Mouse (Mus musculus) splenic B cell, adult 2 months (primary cell): ENCODE data around the gene Adgrv1.

Experiments used
- DNase-seq: peaks from one replicate; pipeline ENCODE4 v3.0.0-alpha.2; 2011; ENCODE audit warnings: low read depth, low spot score
- H3K27me3 ChIP-seq: 2 replicates; pipeline ENCODE4 v1.6.1; 2012; ENCODE audit warnings: mild to moderate bottlenecking, low read length, moderate library complexity, mixed read lengths; ENCODE audit not compliant: control insufficient read depth, poor library complexity, insufficient read depth, severe bottlenecking
- H3K36me3 ChIP-seq: 2 replicates; pipeline ENCODE4 v1.6.1; 2012; ENCODE audit warnings: mild to moderate bottlenecking, low read length, moderate library complexity, mixed read lengths; ENCODE audit not compliant: control insufficient read depth, poor library complexity, insufficient read depth, severe bottlenecking

The Adgrv1 gene

DNA sequence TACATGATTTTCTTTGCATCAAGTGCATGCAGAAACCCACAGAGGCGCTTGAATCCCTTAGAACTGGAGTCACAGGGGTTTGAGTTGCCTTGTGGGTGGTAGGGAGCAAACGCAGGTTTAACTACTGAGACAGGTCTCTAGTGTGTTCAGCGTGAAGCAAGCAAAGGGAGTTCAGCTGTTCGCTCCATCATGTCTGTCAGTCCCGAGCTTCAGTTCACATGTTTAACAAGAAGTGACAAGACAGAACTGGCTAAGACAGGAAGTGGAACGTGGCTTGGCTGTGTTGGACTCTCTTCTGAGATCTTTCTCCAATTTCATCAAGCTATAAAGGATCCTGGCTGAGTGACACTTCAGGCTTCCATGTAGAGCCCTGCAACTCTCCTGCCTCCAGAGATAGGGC, 523.3 kb downstream of the Adgrv1 start:
- H3K36me3 ChIP-seq = no peaks in the 10 kb centered on the region
- DNase-seq = no peak

DNA sequence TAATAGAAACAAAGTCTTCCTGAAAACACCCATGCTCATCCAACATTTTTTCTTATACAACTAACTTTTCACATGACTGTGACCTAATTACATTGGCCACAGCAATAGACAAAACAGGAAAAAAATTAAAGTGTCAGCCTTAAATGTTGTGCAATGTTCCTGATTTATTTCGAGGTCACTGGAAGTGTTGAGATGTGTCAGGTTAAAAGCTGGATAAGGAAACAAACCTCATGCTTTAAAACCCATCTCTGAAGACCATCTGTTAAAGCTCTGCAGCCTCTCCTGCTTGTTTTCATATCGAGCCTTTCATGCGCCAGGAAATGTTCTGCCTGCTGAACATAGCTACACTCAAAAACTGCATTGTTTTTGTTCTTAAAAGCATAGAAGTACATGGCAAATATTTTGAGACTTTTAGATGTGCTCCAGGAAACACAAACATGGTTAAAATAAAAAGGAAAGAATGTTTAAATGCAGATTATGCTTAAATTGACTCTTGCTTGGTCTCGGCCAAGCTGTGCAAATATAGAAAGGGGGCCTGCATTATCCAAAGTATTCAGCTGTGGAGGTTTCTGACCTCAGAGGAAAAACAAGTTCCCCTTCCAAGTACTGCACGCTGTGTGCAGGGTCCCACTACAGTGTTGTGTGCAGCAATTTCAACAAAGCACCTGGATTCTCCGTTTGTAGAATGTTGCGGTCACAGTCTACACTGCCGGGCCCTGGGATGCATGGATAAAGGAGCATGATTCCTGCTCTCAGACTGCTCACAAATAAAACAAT, 524.2 kb downstream of the Adgrv1 start:
- DNase-seq = no peak
- no peaks in the 10 kb centered on the region for H3K36me3 ChIP-seq

More for the DNA sequence above, 523.3 kb downstream of the Adgrv1 start:
- H3K27me3 ChIP-seq = no peaks in the 10 kb centered on the region

DNA sequence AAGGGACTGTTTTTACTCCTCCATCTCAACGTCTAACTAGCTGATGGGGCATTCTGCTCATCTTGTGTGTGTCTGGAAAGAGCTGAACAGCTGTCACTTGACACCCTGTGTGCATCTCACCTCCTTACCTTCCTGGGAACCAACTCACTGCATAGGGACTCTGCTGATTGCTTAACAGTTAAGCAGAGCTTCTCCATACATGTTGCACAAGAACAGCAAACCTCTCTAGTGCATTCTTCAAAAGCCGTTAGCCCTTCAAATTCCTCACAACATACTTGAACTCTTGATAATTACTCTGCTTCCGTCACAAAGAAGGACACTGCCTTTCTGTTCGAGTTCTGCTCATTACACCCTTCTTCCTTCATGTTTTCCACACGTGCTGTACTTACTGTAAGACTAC, 525.5 kb downstream of the Adgrv1 start:
- Histone ChIP-seq H3K36me3 (no peaks in the 10 kb centered on the region), H3K27me3 (no peaks in the 10 kb centered on the region)
- DNase-seq = no peak

More for the DNA sequence above, 524.2 kb downstream of the Adgrv1 start:
- no peaks in the 10 kb centered on the region for H3K27me3 ChIP-seq

DNA sequence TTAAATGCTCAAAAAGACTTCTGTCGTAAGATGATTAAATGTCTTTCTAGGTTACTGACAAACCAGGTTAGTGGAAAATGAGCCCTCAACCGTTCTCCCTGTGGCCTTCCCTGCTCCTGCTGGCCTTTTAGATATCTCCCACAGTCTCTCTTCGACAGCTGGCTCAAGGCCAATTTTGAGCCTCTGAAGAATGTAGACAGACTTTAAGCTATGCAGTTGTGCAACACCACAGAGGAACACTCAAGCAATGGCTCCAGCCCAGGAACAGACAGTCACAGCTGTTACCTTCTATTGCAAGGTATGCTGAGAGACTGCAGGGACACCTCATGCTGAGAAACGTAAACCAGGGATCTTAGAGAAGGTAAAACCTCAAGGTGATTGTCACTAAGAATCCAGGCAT, 529.2 kb downstream of the Adgrv1 start:
- DNase-seq = no peak
- Histone ChIP-seq H3K36me3 (no peaks in the 10 kb centered on the region), H3K27me3 (no peaks in the 10 kb centered on the region)

DNA sequence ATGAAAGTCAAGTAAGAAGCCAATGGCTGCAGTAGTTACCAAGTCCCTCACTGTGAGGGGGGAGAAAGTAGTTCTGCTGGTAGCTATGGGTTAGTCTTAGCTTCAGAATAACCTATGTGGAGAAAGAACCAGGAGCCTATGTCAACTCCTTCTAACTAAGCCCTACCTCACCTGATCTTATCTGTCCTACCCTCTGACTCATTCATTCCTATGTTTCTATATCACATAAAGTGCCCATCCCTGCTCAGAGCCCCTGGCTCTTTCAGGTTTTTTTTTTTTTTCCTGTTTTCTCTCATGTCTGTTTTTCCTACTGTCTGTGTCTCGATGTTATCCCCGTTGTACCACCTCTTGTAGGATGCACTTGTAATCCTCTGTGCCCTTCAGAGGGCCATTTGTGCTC, 536.5 kb downstream of the Adgrv1 start:
- no peak for DNase-seq
- Histone ChIP-seq H3K36me3 (no peaks in the 10 kb centered on the region), H3K27me3 (no peaks in the 10 kb centered on the region)

DNA sequence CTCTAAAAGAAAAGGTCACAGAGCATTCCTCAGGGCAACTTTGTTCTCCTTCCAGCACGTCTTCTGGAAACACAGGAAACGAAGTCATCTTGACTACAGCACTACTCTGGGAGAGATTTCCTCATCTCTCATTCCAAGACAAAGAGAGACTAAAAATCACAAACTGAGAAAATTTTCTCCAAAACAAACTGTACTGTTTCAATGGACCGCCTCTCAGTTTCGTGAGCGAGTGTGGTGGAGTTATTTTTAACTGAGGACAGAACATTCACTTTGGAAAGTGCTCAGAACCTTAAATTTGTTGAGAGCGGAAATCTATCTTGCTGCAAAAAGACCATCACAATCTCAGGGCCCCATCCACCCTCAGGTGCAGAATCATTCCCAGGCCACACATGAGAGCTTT, 538.4 kb downstream of the Adgrv1 start:
- DNase-seq = no peak

DNA sequence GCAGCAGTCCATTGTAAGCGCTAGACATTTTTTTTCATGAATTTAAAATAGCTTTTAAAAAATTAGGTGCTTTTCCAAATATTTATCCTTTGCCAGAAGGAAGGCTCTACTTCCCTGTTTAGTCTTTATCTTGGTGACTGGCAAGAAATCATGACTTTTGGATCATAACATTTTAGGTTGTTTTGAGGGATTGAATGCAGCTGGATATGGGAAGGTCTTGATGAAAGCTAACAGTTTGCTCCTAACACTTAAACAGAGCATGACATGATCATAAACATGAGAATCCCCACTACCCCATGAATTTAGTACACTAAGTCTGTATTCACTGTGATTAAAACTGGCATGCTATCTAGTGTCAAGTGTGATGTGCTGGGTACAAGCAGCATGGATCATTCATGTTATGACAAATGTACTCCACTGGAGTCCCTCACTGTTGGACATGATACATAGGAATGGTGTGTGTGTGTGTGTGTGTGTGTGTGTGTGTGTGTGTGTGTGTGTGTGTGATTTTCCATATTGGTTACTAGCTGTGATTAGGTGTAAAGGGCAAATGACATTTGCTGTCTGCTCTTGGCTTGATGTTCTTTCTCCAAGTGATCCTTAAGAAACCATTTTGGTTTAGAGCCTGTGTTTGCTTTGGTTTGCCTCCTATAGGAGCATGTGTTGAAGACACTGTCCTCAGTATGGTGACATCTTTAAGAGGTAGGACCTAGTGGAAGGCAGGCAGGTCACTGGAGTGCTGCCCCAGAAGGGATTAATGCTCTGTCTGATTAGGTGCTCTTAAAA, 542.7 kb downstream of the Adgrv1 start:
- H3K27me3 ChIP-seq = no peaks in the 10 kb centered on the region
- no peak for DNase-seq
- no peaks in the 10 kb centered on the region for H3K36me3 ChIP-seq

More for the DNA sequence above, 538.4 kb downstream of the Adgrv1 start:
- H3K36me3 ChIP-seq = no peaks in the 10 kb centered on the region
- H3K27me3 ChIP-seq = no peaks in the 10 kb centered on the region

DNA sequence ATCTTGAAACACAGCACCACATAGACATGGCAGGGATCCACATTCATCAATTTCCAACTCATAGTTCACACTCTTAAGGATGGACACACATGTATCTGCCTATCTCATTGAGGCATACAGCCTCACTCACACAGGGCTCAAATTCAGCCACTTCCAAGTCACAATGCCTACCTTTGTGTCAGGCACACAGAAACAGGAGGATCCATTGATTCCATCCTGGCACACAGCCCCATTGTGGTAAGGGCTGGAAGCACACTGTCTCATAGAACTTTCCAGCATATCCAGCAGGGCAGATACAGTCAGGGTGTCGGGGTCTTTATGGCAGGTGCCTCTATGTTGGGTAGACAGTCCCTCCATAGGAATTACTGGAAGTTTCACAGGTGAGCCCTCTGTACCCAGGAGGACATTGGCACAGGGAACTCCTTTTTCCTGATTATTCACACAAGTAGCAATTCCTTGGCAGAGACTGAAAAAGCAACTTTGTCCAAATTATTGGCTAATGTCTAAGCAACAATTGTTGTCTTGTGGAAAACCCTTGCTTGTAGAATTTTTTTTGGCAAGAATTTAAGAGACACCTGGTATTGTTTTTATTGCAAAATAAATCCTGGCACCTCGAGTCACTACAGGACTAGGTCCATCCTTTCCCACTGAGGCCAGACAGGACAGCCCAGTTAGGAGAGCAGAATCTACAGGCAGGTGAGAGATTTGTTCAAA, 545.8 kb downstream of the Adgrv1 start:
- H3K27me3 ChIP-seq = no peaks in the 10 kb centered on the region
- no peak for DNase-seq
- H3K36me3 ChIP-seq = no peaks in the 10 kb centered on the region

DNA sequence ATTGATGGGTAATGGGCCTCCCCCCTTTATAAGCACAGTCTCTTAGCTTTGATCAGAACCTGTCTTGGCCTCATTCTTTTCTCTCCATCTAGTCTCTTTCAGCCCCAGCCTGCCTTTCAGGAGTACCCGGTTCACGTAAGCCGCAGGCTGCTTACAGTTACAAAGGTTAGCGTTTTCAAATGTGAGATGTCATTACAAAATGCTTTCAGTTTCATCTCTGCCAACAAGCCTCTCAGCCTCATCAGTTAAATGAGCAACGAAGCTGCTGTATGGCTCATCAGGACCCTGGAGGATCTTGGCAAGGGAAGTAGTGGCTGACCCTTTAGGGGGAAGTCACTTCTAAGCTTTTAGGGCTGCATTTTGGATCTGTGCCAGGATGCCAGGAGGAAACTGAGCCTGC, 560.7 kb downstream of the Adgrv1 start:
- DNase-seq = no peak
- no peaks in the 10 kb centered on the region for H3K36me3 ChIP-seq
- H3K27me3 ChIP-seq = no peaks in the 10 kb centered on the region

DNA sequence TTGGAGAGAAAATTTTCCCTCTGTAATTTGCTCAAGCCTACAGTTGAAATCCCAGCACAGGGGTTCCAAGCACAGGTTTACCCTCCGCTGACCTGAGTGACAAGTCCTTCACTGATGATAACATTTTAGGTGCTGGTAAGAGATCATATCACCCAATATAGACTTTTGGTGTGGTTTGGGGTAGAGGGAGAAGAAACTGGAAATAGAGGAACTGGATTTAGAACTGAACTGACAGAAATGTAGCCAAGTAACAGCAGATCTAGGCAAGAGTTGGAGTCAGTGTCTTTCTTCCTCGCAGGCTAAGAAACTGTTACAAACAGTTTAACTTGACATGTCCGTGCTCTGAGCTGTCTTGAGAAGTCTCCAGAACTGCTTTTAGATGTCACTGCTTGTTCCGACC, 581.5 kb downstream of the Adgrv1 start:
- no peaks in the 10 kb centered on the region for H3K27me3 ChIP-seq
- no peaks in the 10 kb centered on the region for H3K36me3 ChIP-seq
- DNase-seq = no peak

DNA sequence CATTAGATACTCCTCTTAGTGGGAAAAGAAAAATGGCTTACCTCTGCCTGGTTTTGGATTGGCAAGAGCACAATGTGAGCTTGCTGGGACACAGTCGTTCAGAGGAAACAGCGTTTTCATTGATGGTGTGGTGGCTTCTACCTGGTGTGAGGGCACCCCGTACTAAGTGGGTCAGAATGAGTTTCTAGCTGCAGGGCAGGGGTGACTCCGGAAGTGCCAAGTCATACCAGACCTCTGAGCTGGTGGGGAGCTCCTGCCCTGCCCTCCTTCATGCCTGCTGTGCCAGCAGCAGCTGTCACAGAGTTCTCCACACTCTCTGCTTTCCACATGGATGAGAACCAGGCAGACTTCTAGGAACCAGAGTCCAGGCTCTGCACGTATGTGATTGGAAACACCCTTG, 582.0 kb downstream of the Adgrv1 start:
- Histone ChIP-seq H3K36me3 (no peaks in the 10 kb centered on the region), H3K27me3 (no peaks in the 10 kb centered on the region)
- no peak for DNase-seq

DNA sequence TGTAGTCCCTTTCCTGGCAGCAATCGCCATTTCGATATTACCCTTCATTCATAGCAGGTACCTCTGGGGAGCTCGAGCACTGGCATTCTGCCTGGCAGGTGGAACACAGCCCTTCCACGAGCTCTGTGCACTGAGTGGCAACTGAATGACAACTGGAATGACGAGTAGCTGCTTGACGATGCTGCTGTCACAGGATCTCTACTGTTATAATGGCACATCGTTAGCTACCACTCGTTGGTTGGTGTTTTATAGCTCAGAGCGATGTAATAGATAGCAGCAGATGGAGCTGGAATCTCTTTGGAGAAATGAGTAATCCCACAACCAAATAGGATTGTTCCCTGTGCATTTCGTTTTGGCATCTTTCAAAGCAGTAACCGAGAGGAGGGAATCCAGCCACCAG, 587.6 kb downstream of the Adgrv1 start:
- H3K27me3 ChIP-seq = no peaks in the 10 kb centered on the region
- no peak for DNase-seq
- H3K36me3 ChIP-seq = no peaks in the 10 kb centered on the region
